33 mouse cellular contexts compared by ENCODE assay signal in genomic region chr14:34373581-34373980, GRCm38 (mm10). TPM values are rescaled to one million over a fixed set of nuclear protein-coding genes. Genes with fewer than 3 reads are reported as not detected.
DNase-seq lines count a peak whose midpoint lies in the region; ATAC-seq and TF ChIP-seq lines count a peak whose summit lies in the region.
"Had no signal": no experiment of that assay in that cellular context is flagged by ENCODE, and none has a peak within 500 bp of the region (broad histone marks: within the 10 kb centered on the region; RNA-seq: fewer than 3 reads in every experiment).

No protein-coding gene starts in this region.

- no peak for TF ChIP-seq EP300 in heart, adult 2 months (IDR thresholded peaks at IDR 0.05; ENCODE audit: insufficient read depth, low read depth, low read length)

- ATAC-seq in G1E (ENCODE audit: extremely low read depth, insufficient number of reproducible peaks, low FRiP score, poor library complexity, severe bottlenecking) = 0 out of 2 replicates have a peak, but pooled peaks have one; percentile 22
- ATAC-seq in hindbrain, embryonic 13.5 days (ENCODE audit: low FRiP score) = no peak
- ATAC-seq in neural tube, embryonic 13.5 days (ENCODE audit: low read depth) = no peak
- ATAC-seq: forebrain, embryonic 16.5 days had no signal

- no peak for TF ChIP-seq CTCF in heart, adult 2 months (IDR thresholded peaks at IDR 0.05)
- TF ChIP-seq CTCF in G1E (IDR thresholded peaks at IDR 0.05; ENCODE audit: low read depth, low read length) = no peak

- H3K4me1 ChIP-seq in heart, adult 2 months (ENCODE audit: control insufficient read depth, insufficient read depth, low read length) = peaks cover 4% of the 10 kb centered on the region
- H3K4me1 ChIP-seq in G1E (ENCODE audit: insufficient read depth, low read depth, low read length) = peaks cover 8% of the 10 kb centered on the region; the same call in 1 of the 2 replicates
- H3K4me1 ChIP-seq in hindbrain, embryonic 13.5 days (replicated peaks) = peaks cover 20% of the 10 kb centered on the region
- peaks cover 23% of the 10 kb centered on the region for H3K4me1 ChIP-seq in neural tube, embryonic 13.5 days (replicated peaks)

- intact Hi-C loops in heart, adult 2 months (cut with DNase I) = loop anchor here (5.0 kb wide), 1 partner anchor 194 kb away; no protein-coding TSS in a partner anchor

- peak overlapping the region; percentile 26 for H3K4me2 ChIP-seq in hindbrain, embryonic 13.5 days
- H3K4me2 ChIP-seq in neural tube, embryonic 13.5 days = peak overlapping the region; percentile 46
- H3K4me2 ChIP-seq: embryonic facial prominence, embryonic 15.5 days; heart, embryonic 11.5 days; liver, embryonic 13.5 days; midbrain, embryonic 12.5 days had no signal

- H3K27me3 ChIP-seq in heart, adult 2 months (ENCODE audit: control insufficient read depth, insufficient read depth, low read length) = no peaks in the 10 kb centered on the region
- peaks cover 13% of the 10 kb centered on the region for H3K27me3 ChIP-seq in G1E (ENCODE audit: insufficient read depth, low read length)
- H3K27me3 ChIP-seq in hindbrain, embryonic 13.5 days = no peaks in the 10 kb centered on the region
- H3K27me3 ChIP-seq in neural tube, embryonic 13.5 days = no peaks in the 10 kb centered on the region
- H3K27me3 ChIP-seq: embryonic facial prominence, embryonic 15.5 days; kidney, embryonic 15.5 days; liver, embryonic 13.5 days; midbrain, embryonic 12.5 days had no signal

- WGBS in heart, adult 2 months = 83% methylated on average over 6 of the region's 6 CpGs
- WGBS in hindbrain, embryonic 13.5 days = 82% methylated on average over 6 of the region's 6 CpGs
- 81% methylated on average over 6 of the region's 6 CpGs for WGBS in neural tube, embryonic 13.5 days

- no peak for TF ChIP-seq POLR2A in heart, adult 2 months (IDR thresholded peaks at IDR 0.05; ENCODE audit: insufficient read depth, low read depth, low read length)

- no peak for DNase-seq in heart, adult 2 months
- no peak for DNase-seq in heart, adult 8-10 months (ENCODE audit: low spot score)
- DNase-seq in G1E (ENCODE audit: low spot score) = no peak
- no peak for DNase-seq in natural killer cell, adult 2 months (ENCODE audit: low spot score in 2 of 2)
- no peak for DNase-seq in adrenal gland, adult 2 months
- DNase-seq: adrenal gland, adult 8-10 months; cerebellum, adult 2 months; cerebellum, postnatal 36 days; embryo, embryonic 11 days; gastrocnemius, postnatal 25 days; kidney, postnatal 36 days; layer of hippocampus, postnatal 36 days; liver, embryonic 13.5 days; lung, adult 2 months; lung, postnatal 14 days; retina, postnatal 1 day; right cerebral cortex, postnatal 4 days; thymus, postnatal 14 days had no signal

- H3K36me3 ChIP-seq in heart, adult 2 months (ENCODE audit: control insufficient read depth, insufficient read depth, low read length) = no peaks in the 10 kb centered on the region
- no peaks in the 10 kb centered on the region for H3K36me3 ChIP-seq in G1E (replicated peaks)
- H3K36me3 ChIP-seq in hindbrain, embryonic 13.5 days = no peaks in the 10 kb centered on the region
- H3K36me3 ChIP-seq in neural tube, embryonic 13.5 days = no peaks in the 10 kb centered on the region
- H3K36me3 ChIP-seq: embryonic facial prominence, embryonic 15.5 days; kidney, embryonic 15.5 days; liver, embryonic 13.5 days; midbrain, embryonic 12.5 days had no signal

- no peak overlapping the region for H3K9ac ChIP-seq in heart, adult 2 months (ENCODE audit: low read depth, low read length)
- peak overlapping the region; percentile 49 for H3K9ac ChIP-seq in hindbrain, embryonic 13.5 days
- H3K9ac ChIP-seq in neural tube, embryonic 13.5 days = peak overlapping the region; percentile 60
- H3K9ac ChIP-seq: embryonic facial prominence, embryonic 15.5 days; kidney, embryonic 15.5 days; liver, embryonic 13.5 days; midbrain, embryonic 12.5 days had no signal

- no peak overlapping the region; the same call in 1 of the 2 replicates for H3K4me3 ChIP-seq in heart, adult 2 months
- H3K4me3 ChIP-seq in G1E (ENCODE audit: low read depth, low read length) = no peak overlapping the region
- H3K4me3 ChIP-seq in hindbrain, embryonic 13.5 days = peak overlapping the region; percentile 14
- peak overlapping the region; percentile 31 for H3K4me3 ChIP-seq in neural tube, embryonic 13.5 days
- H3K4me3 ChIP-seq: embryonic facial prominence, embryonic 15.5 days; kidney, embryonic 15.5 days; liver, embryonic 13.5 days; midbrain, embryonic 12.5 days had no signal

- H3K79me2 ChIP-seq in heart, adult 2 months (replicated peaks; ENCODE audit: control insufficient read depth, insufficient read depth, low read length) = no peaks in the 10 kb centered on the region

- H3K9me3 ChIP-seq in G1E (replicated peaks) = no peaks in the 10 kb centered on the region
- H3K9me3 ChIP-seq in hindbrain, embryonic 13.5 days = no peaks in the 10 kb centered on the region
- no peaks in the 10 kb centered on the region for H3K9me3 ChIP-seq in neural tube, embryonic 13.5 days
- H3K9me3 ChIP-seq: embryonic facial prominence, embryonic 15.5 days; kidney, embryonic 15.5 days; liver, embryonic 13.5 days; midbrain, embryonic 12.5 days had no signal

- H3K27ac ChIP-seq in heart, adult 2 months = peak overlapping the region; percentile 90; the same call in 1 of the 2 replicates
- H3K27ac ChIP-seq in hindbrain, embryonic 13.5 days = 0 out of 2 replicates have a peak overlapping the region, but pooled peaks have one; percentile 55
- peak overlapping the region; percentile 65; the same call in 1 of the 2 replicates for H3K27ac ChIP-seq in neural tube, embryonic 13.5 days (replicated peaks)
- H3K27ac ChIP-seq: embryonic facial prominence, embryonic 15.5 days; kidney, embryonic 15.5 days; liver, embryonic 13.5 days; midbrain, embryonic 12.5 days had no signal

RNA-seq across cellular contexts. Expression of gene Sncg, which starts 1.0 kb away (rescaled TPM):
- total RNA-seq in heart, adult 2 months (2021) = 10 to 100 TPM; 11.5 to 12.9 TPM
- polyA plus RNA-seq in heart, adult 2 months (2012; rRNA removed) = 14.2 and 15.2 TPM in 2 replicates
- 10 to 100 TPM; 12.6 to 19.4 (median 15.2) TPM for total RNA-seq in heart, adult 8-10 months (2022)
- total RNA-seq in G1E (2014; fragmentation: Nextera tagmentation) = not detected in 2 replicates
- total RNA-seq in G1E (2017) = 0.23 and 0.27 TPM in 2 replicates
- polyA plus RNA-seq in G1E (2012) = not detected in 2 replicates
- 235 and 244 TPM in 2 replicates for polyA plus RNA-seq in hindbrain, embryonic 13.5 days (2015; fragmentation: Nextera tagmentation; extraction: Ambion mirVana)
- 641 and 796 TPM in 2 replicates for polyA plus RNA-seq in neural tube, embryonic 13.5 days (2015; fragmentation: Nextera tagmentation; extraction: Ambion mirVana)
- 10 to 100 TPM; 20.5 to 38.5 TPM for total RNA-seq in adrenal gland, adult 2 months (2021)
- polyA plus RNA-seq in adrenal gland, adult 2 months (2012; rRNA removed) = 26.1 and 33.8 TPM in 2 replicates
- total RNA-seq: hematopoietic stem cell, adult 5-6 weeks; megakaryocyte progenitor cell, adult 5-6 weeks; MEL had no signal

RNA-seq across cellular contexts. Expression of gene Mmrn2, which starts 1.7 kb away (rescaled TPM):
- 10 to 100 TPM; 30.4 to 44.1 TPM for total RNA-seq in heart, adult 2 months (2021)
- 17.6 and 29.4 TPM in 2 replicates for polyA plus RNA-seq in heart, adult 2 months (2012; rRNA removed)
- 10 to 100 TPM; 36.6 to 47.3 (median 43.5) TPM for total RNA-seq in heart, adult 8-10 months (2022)
- total RNA-seq in G1E (2014; fragmentation: Nextera tagmentation) = not detected in 2 replicates
- total RNA-seq in G1E (2017) = 0.11 and 0.12 TPM in 2 replicates
- polyA plus RNA-seq in G1E (2012) = 0.01 TPM in 2 replicates
- 5.6 and 5.7 TPM in 2 replicates for polyA plus RNA-seq in hindbrain, embryonic 13.5 days (2015; fragmentation: Nextera tagmentation; extraction: Ambion mirVana)
- polyA plus RNA-seq in neural tube, embryonic 13.5 days (2015; fragmentation: Nextera tagmentation; extraction: Ambion mirVana) = 6.0 and 6.2 TPM in 2 replicates
- total RNA-seq in adrenal gland, adult 2 months (2021) = 10 to 100 TPM; 26.5 to 42.4 TPM
- 16.7 and 17.1 TPM in 2 replicates for polyA plus RNA-seq in adrenal gland, adult 2 months (2012; rRNA removed)
- total RNA-seq: hematopoietic stem cell, adult 5-6 weeks; megakaryocyte progenitor cell, adult 5-6 weeks had no signal

RNA-seq across cellular contexts. Expression of gene Fam25c, which starts 18.3 kb away (rescaled TPM):
- total RNA-seq in heart, adult 2 months (2021) = not detected
- polyA plus RNA-seq in heart, adult 2 months (2012; rRNA removed) = not detected in 2 replicates
- total RNA-seq in heart, adult 8-10 months (2022) = not detected
- total RNA-seq in G1E (2014; fragmentation: Nextera tagmentation) = not detected in 2 replicates
- total RNA-seq in G1E (2017) = not detected in 2 replicates
- polyA plus RNA-seq in G1E (2012) = not detected in 2 replicates
- polyA plus RNA-seq in hindbrain, embryonic 13.5 days (2015; fragmentation: Nextera tagmentation; extraction: Ambion mirVana) = not detected in 2 replicates
- polyA plus RNA-seq in neural tube, embryonic 13.5 days (2015; fragmentation: Nextera tagmentation; extraction: Ambion mirVana) = not detected in 2 replicates
- total RNA-seq in adrenal gland, adult 2 months (2021) = not detected
- polyA plus RNA-seq in adrenal gland, adult 2 months (2012; rRNA removed) = not detected in 2 replicates
- total RNA-seq: adrenal gland, adult 8-10 months; hematopoietic stem cell, adult 5-6 weeks; layer of hippocampus, adult 8-10 months; layer of hippocampus, postnatal 36 days; left cerebral cortex, postnatal 25 days; megakaryocyte progenitor cell, adult 5-6 weeks; MEL had no signal
- polyA plus RNA-seq: cerebellum, adult 2 months; forebrain, embryonic 16.5 days; heart, embryonic 11.5 days; heart, postnatal 0 days; intestine, embryonic 16.5 days; kidney, embryonic 15.5 days; liver, embryonic 13.5 days; midbrain, embryonic 12.5 days; stomach, embryonic 14.5 days had no signal

Comparison
In these comparisons a context has a peak if more than half of its experiments do, and no peak if none do; other contexts are left out.
1. H3K4me3 ChIP-seq: peak in hindbrain, embryonic 13.5 days (single experiment) and neural tube, embryonic 13.5 days (single experiment); none in heart, adult 2 months (single experiment) and G1E (single experiment).
2. RNA of gene Sncg, which starts 1.0 kb away (polyA plus RNA-seq): 641 to 796 TPM in neural tube, embryonic 13.5 days, 235 to 244 TPM in hindbrain, embryonic 13.5 days, 26.1 to 33.8 TPM in adrenal gland, adult 2 months and 14.2 to 15.2 TPM in heart, adult 2 months; not detected in G1E; every median in the first group is over 10 times any median in the second.
3. Peak in every context shown above with its lines, with median percentiles within 50 percentile points of each other: H3K27ac ChIP-seq.